Mouse (Mus musculus) telencephalon, adult 2 months (tissue): ENCODE measurements at regions not wholly inside any gene's neighbourhood (a gene's known extent, or its start where the extent isn't known, plus 50 kb on each side); places are given as distances from the start of the nearest gene placed in this dataset.

ENCODE experiments used
- DNase-seq: peaks from one replicate; pipeline ENCODE4 v3.0.0-alpha.2; 2011; ENCODE audit warnings: low read depth, low spot score

GRCm38 (mm10) chr14:98834316-98834715 lies 159.8 kb downstream of the Rpl36a-ps1 start:
- DNase-seq, result no peak

GRCm38 (mm10) chr14:98833230-98833999 lies 160.7 kb downstream of the Rpl36a-ps1 start:
- no peak for DNase-seq

- DNase-seq, result no peak
Measured at GRCm38 (mm10) chr14:98832401-98832800, 161.7 kb downstream of the Rpl36a-ps1 start.

- DNase-seq, result peak; percentile 6
Measured at GRCm38 (mm10) chr14:98829958-98830633, 164.0 kb downstream of the Rpl36a-ps1 start.

- no peak for DNase-seq
Measured at GRCm38 (mm10) chr14:98827490-98827889, 166.6 kb downstream of the Rpl36a-ps1 start.

- no peak for DNase-seq
Measured at GRCm38 (mm10) chr14:98813657-98814056, 180.5 kb downstream of the Rpl36a-ps1 start.

- no peak for DNase-seq
Measured at GRCm38 (mm10) chr14:98810259-98811042, 183.7 kb downstream of the Rpl36a-ps1 start.

GRCm38 (mm10) chr14:98808117-98808516 lies 186.0 kb downstream of the Rpl36a-ps1 start:
- no peak for DNase-seq

- no peak for DNase-seq
Measured at GRCm38 (mm10) chr14:98805066-98805465, 189.1 kb downstream of the Rpl36a-ps1 start.

GRCm38 (mm10) chr14:98801293-98801692 lies 192.8 kb downstream of the Rpl36a-ps1 start:
- DNase-seq, result no peak

GRCm38 (mm10) chr14:98791970-98792369 lies 202.1 kb downstream of the Rpl36a-ps1 start:
- no peak for DNase-seq

- no peak for DNase-seq
Measured at GRCm38 (mm10) chr14:98791232-98791906, 202.7 kb downstream of the Rpl36a-ps1 start.

GRCm38 (mm10) chr14:98789794-98790193 lies 204.3 kb downstream of the Rpl36a-ps1 start:
- DNase-seq, result no peak

- no peak for DNase-seq
Measured at GRCm38 (mm10) chr14:98781711-98782110, 212.4 kb downstream of the Rpl36a-ps1 start.

- no peak for DNase-seq
Measured at GRCm38 (mm10) chr14:98772080-98772479, 222.0 kb downstream of the Rpl36a-ps1 start.

- no peak for DNase-seq
Measured at GRCm38 (mm10) chr14:98768845-98769244, 225.3 kb downstream of the Rpl36a-ps1 start.

GRCm38 (mm10) chr14:98767481-98767880 lies 226.6 kb downstream of the Rpl36a-ps1 start:
- peak; percentile 19 for DNase-seq

GRCm38 (mm10) chr14:98765358-98765757 lies 228.8 kb downstream of the Rpl36a-ps1 start:
- DNase-seq, result no peak

GRCm38 (mm10) chr14:98750766-98751165 lies 243.4 kb downstream of the Rpl36a-ps1 start:
- DNase-seq, result no peak

GRCm38 (mm10) chr14:98749086-98750027 lies 244.8 kb downstream of the Rpl36a-ps1 start:
- DNase-seq, result no peak
